Mouse (Mus musculus) embryonic facial prominence, embryonic 10.5 days (tissue): ENCODE results near the gene Nsmce4a. TPM values are rescaled to one million over a fixed set of nuclear protein-coding genes. Genes with fewer than 3 reads are reported as not detected.

Experiments used
- DNase-seq: peaks from one replicate; pipeline ENCODE4 v3.0.0-alpha.2; 2017; ENCODE audit warnings: low spot score
- H3K27ac ChIP-seq: fragments of 300-500 bp; sonication (generic); replicated peaks from 2 replicates; pipeline ENCODE4 v1.5.1; 2016; ENCODE audit warnings: mild to moderate bottlenecking
- H3K27me3 ChIP-seq: fragments of 300-500 bp; sonication (generic); replicated peaks from 2 replicates; pipeline ENCODE4 v1.6.1; 2016; ENCODE audit warnings: low read depth, mild to moderate bottlenecking; ENCODE audit not compliant: poor library complexity, severe bottlenecking
- H3K36me3 ChIP-seq: fragments of 300-500 bp; sonication (generic); replicated peaks from 2 replicates; pipeline ENCODE4 v1.6.1; 2016; ENCODE audit warnings: mild to moderate bottlenecking, moderate library complexity
- H3K4me1 ChIP-seq: fragments of 300-500 bp; sonication (generic); 2 replicates; pipeline ENCODE4 v1.6.1; 2016
- H3K4me3 ChIP-seq: fragments of 300-500 bp; sonication (generic); 2 replicates; pipeline ENCODE4 v1.5.1; 2016; ENCODE audit warnings: mild to moderate bottlenecking, moderate library complexity
- H3K9me3 ChIP-seq: fragments of 300-500 bp; sonication (generic); 2 replicates; pipeline ENCODE4 v1.6.1; 2016; ENCODE audit warnings: mild to moderate bottlenecking
- WGBS: fragments of 180-500 bp; shearing (Covaris S2); methylation state at CpG from one replicate; pipeline ENCODE4 v1.1.7; 2016; 5-methylcytosine and 5-hydroxymethylcytosine counted together
- polyA plus RNA-seq: library from polyadenylated mRNA; unstranded; fragments of >200 nt; fragmentation: Nextera tagmentation; extraction: Ambion mirVana; gene quantifications from 2 replicates; pipeline ENCODE4 v1.2.1, GENCODE M21; 2016

Nsmce4a gene
- polyA plus RNA-seq, 1 experiment from 2014 or later, result 197 TPM

GRCm38 (mm10) chr7:130574211-130574991 lies 1.5 kb upstream of the Nsmce4a start:
- H3K36me3 ChIP-seq, result no peaks in the 10 kb centered on the region
- H3K4me1 ChIP-seq, result peaks cover 14% of the 10 kb centered on the region
- no peak overlapping the region for H3K27ac ChIP-seq
- no peak for DNase-seq
- 70% methylated on average over 13 of the region's 13 CpGs for WGBS
- H3K9me3 ChIP-seq, result no peaks in the 10 kb centered on the region
- no peak overlapping the region for H3K4me3 ChIP-seq
- 0 out of 2 replicates have a peak, but pooled peaks cover 3% of the 10 kb centered on the region for H3K27me3 ChIP-seq

DNA sequence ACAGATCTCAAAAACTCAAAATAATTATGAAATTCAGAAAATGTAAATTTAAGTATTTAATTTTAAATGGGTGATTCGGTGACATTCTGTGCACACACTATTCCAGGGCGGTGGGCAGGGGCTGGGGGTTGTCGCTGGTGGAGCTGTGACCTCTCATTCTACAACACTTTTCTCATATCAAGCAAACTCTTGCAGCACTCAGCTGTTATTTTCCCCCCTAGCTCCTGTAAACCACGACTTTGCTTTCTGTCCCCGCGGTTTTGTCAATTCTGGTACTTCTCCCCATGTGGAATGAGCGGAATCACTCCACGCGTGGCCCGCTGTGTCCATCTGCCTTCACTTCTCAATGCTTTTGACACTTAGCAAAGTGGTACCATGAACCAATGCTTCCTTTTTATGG lies 828 bp upstream of the Nsmce4a start:
- no peak for DNase-seq
- Histone ChIP-seq H3K9me3 (no peaks in the 10 kb centered on the region), H3K4me1 (peaks cover 20% of the 10 kb centered on the region), H3K36me3 (no peaks in the 10 kb centered on the region), H3K27ac (no peak overlapping the region), H3K27me3 (0 out of 2 replicates have a peak, but pooled peaks cover 3% of the 10 kb centered on the region), H3K4me3 (no peak overlapping the region)
- WGBS, result 95% methylated on average over 10 of the region's 10 CpGs

GRCm38 (mm10) chr7:130570472-130570871 lies 2.4 kb downstream of the Nsmce4a start:
- DNase-seq, result no peak
- no peaks in the 10 kb centered on the region for H3K9me3 ChIP-seq
- WGBS, result 69% methylated on average over 7 of the region's 7 CpGs
- H3K4me3 ChIP-seq, result no peak overlapping the region
- no peaks in the 10 kb centered on the region for H3K36me3 ChIP-seq
- no peaks in the 10 kb centered on the region for H3K27me3 ChIP-seq
- H3K27ac ChIP-seq, result no peak overlapping the region
- peaks cover 5% of the 10 kb centered on the region for H3K4me1 ChIP-seq

GRCm38 (mm10) chr7:130568783-130569436 lies 4.0 kb downstream of the Nsmce4a start:
- Histone ChIP-seq H3K9me3 (no peaks in the 10 kb centered on the region), H3K4me1 (peaks cover 5% of the 10 kb centered on the region), H3K27me3 (no peaks in the 10 kb centered on the region), H3K36me3 (no peaks in the 10 kb centered on the region), H3K27ac (no peak overlapping the region), H3K4me3 (no peak overlapping the region)
- 70% methylated on average over 9 of the region's 9 CpGs for WGBS
- DNase-seq, result no peak

DNA sequence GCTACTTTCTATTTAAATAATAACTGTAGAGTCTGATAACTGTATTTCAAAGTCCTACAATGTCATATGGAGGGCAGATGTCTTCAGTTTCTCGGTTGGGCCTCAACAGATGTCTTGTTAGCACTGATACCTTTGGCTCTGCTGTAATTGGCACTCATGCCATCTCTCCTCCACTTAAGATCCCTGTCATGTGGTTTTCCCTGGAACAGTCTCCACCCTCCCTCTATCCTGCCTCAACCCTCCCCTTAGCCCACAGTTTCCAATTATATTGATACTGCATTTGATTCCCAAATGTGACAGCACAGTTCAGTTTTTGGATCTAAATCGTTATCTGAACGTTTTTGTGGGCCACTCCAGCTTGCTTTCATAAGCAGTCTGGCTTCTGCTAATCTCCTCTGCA lies 8.3 kb downstream of the Nsmce4a start:
- no peak for DNase-seq
- 68% methylated on average over 3 of the region's 3 CpGs for WGBS
- no peaks in the 10 kb centered on the region for H3K27me3 ChIP-seq

GRCm38 (mm10) chr7:130563880-130564279 lies 9.0 kb downstream of the Nsmce4a start:
- Histone ChIP-seq H3K27me3 (no peaks in the 10 kb centered on the region), H3K9me3 (no peaks in the 10 kb centered on the region), H3K4me3 (no peak overlapping the region), H3K27ac (no peak overlapping the region), H3K36me3 (no peaks in the 10 kb centered on the region), H3K4me1 (peaks cover under 1% of the 10 kb centered on the region; the same call in 1 of the 2 replicates)
- 71% methylated on average over 4 of the region's 4 CpGs for WGBS
- no peak for DNase-seq

More for the DNA sequence above, 8.3 kb downstream of the Nsmce4a start:
- Histone ChIP-seq H3K36me3 (no peaks in the 10 kb centered on the region), H3K9me3 (no peaks in the 10 kb centered on the region), H3K4me1 (peaks cover 5% of the 10 kb centered on the region), H3K27ac (no peak overlapping the region), H3K4me3 (no peak overlapping the region)

DNA sequence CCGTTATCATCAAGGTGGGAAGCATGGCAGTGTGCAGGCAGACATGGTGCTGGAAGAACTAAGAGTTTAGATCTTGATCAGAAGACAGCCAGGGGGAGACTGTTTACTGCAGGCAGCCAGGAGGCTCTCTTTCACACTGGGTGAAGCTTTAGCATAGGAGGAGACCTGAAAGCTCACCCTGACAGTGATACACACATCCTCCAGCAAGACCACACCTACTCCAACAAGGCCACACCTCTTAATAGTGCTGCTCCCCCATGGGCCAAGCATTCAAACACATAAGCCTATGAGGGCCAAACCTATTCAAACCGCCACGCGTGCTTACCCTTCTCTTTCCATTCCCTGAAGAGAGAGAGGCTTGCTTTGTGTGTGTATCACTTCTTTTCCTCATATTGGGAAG lies 9.6 kb downstream of the Nsmce4a start:
- H3K4me3 ChIP-seq, result no peak overlapping the region
- WGBS, result 86% methylated on average over 4 of the region's 4 CpGs
- DNase-seq, result no peak
- no peaks in the 10 kb centered on the region for H3K4me1 ChIP-seq
- H3K27ac ChIP-seq, result no peak overlapping the region
- 0 out of 2 replicates have a peak, but pooled peaks cover 4% of the 10 kb centered on the region for H3K27me3 ChIP-seq
- H3K36me3 ChIP-seq, result no peaks in the 10 kb centered on the region
- H3K9me3 ChIP-seq, result no peaks in the 10 kb centered on the region

GRCm38 (mm10) chr7:130560933-130561332 lies 12.0 kb downstream of the Nsmce4a start:
- no peak overlapping the region for H3K27ac ChIP-seq
- 78% methylated on average over 1 of the region's 1 CpGs for WGBS
- no peaks in the 10 kb centered on the region for H3K9me3 ChIP-seq
- H3K4me3 ChIP-seq, result no peak overlapping the region
- 0 out of 2 replicates have a peak, but pooled peaks cover 4% of the 10 kb centered on the region for H3K27me3 ChIP-seq
- no peak for DNase-seq
- no peaks in the 10 kb centered on the region for H3K36me3 ChIP-seq
- H3K4me1 ChIP-seq, result no peaks in the 10 kb centered on the region

DNA sequence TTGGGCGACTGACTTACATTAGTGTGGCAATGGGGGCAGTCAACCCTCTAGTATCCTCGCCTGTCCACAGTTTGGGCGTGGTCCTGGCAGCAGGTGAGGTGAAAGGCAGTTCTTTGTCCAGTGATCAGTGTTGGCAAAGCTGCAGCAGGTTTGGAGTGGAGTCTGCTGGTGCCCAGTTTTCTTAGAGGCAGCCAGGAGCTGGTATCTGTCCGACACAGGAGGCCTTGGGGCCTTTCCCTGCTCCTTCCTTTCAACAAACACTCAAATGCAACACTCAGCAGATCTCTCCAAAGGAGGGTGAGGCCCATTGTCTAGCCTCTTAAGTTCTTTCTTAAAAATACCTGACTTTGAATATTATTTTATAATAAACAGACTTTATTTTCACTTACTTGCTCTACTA lies 14.3 kb downstream of the Nsmce4a start:
- H3K27ac ChIP-seq, result no peak overlapping the region
- no peaks in the 10 kb centered on the region for H3K36me3 ChIP-seq
- H3K4me3 ChIP-seq, result no peak overlapping the region
- DNase-seq, result no peak
- peaks cover 2% of the 10 kb centered on the region; the same call in 1 of the 2 replicates for H3K4me1 ChIP-seq
- 79% methylated on average over 4 of the region's 4 CpGs for WGBS
- peaks cover 4% of the 10 kb centered on the region; the same call in 1 of the 2 replicates for H3K27me3 ChIP-seq
- no peaks in the 10 kb centered on the region for H3K9me3 ChIP-seq

DNA sequence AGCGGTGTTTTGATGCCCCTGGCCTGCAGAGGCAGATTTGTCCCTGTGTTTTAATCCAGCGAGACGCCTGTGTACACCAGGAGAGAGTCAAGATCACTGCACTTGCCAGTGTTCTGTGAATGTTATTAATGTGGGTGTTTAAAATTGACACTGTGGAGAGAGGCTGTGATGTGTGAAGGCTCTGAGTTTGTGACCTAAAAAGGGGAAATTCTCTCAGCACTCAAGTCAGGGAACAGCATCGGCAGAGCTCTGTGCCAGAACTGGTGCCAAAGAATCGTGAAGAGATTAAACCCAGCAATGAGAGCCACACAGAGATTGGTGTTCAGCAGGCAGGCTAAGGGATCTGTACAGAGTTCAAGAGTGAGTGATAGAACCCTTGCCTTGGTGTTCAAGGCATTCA lies 17.3 kb downstream of the Nsmce4a start:
- Histone ChIP-seq H3K4me3 (no peak overlapping the region), H3K27ac (no peak overlapping the region), H3K9me3 (no peaks in the 10 kb centered on the region), H3K27me3 (peaks cover 4% of the 10 kb centered on the region; the same call in 1 of the 2 replicates), H3K36me3 (no peaks in the 10 kb centered on the region), H3K4me1 (peaks cover 14% of the 10 kb centered on the region)
- 79% methylated on average over 5 of the region's 5 CpGs for WGBS
- DNase-seq, result no peak

- peaks cover 14% of the 10 kb centered on the region for H3K4me1 ChIP-seq
- peaks cover under 1% of the 10 kb centered on the region; the same call in 1 of the 2 replicates for H3K27me3 ChIP-seq
- DNase-seq, result no peak
- no peaks in the 10 kb centered on the region for H3K36me3 ChIP-seq
- no peaks in the 10 kb centered on the region for H3K9me3 ChIP-seq
- 66% methylated on average over 4 of the region's 4 CpGs for WGBS
- no peak overlapping the region for H3K4me3 ChIP-seq
- no peak overlapping the region for H3K27ac ChIP-seq
Observed at GRCm38 (mm10) chr7:130553321-130553720, 19.6 kb downstream of the Nsmce4a start.

- Histone ChIP-seq H3K36me3 (no peaks in the 10 kb centered on the region), H3K9me3 (no peaks in the 10 kb centered on the region), H3K27ac (no peak overlapping the region), H3K27me3 (no peaks in the 10 kb centered on the region; the same call in 1 of the 2 replicates), H3K4me3 (no peak overlapping the region), H3K4me1 (peaks cover 14% of the 10 kb centered on the region)
- no peak for DNase-seq
- 61% methylated on average over 5 of the region's 5 CpGs for WGBS
Observed at GRCm38 (mm10) chr7:130552780-130553179, 20.1 kb downstream of the Nsmce4a start.
